Mouse (Mus musculus) G1E (cell line): ENCODE data around the gene Ralgps1.

ENCODE experiments used
- CTCF ChIP-seq: IDR thresholded peaks from 2 replicates; pipeline ENCODE4 v1.5.1; 2012; ENCODE audit warnings: low read depth, low read length, inconsistent platforms, mixed read lengths
- TAL1 ChIP-seq: conservative IDR thresholded peaks from 2 replicates; pipeline ENCODE4 v1.6.1; 2012; ENCODE audit warnings: low read depth, low read length, inconsistent platforms, mixed read lengths

DNA sequence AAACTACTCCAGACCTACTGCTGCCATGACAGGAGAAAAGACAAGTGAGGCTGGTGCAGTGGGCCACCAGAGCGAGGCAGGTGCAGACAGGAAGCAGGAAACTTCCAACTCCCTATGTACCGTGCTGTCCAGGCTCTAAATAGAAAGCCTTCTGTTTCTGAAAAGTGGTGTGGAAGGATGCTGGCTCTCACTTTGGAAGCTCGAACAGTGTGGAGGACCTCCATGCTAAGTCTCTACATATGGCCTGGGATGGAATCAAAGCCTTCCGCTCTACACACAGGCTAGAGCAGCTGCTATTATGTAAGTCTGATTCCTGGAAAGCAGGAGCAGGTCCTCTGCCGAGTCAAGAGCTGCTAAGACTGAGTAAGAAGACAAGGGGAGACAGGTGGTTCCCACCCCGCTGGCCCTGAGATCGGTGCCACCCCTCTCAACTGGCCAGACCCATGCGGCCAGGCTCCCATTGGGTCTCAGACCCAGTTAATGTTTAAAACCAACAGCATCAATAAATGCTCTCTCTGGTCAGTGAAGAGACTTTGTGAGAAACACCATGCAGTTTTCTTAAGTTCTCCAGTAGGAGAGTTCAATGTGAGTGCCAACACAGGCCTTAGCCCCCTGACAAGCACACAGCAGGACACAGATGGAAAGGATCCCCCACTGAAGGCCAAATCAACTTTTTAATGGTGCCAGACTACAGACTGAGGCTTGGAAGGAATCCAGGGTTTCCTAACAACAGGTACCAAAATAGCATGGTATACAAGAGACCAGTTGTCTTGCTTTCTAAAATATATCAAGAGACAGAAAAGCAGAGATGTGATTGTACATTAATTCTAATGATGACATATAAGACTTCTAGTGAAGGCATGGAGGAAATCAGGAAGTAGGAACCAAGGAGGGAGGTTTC, 280.4 kb downstream of the Ralgps1 start:
- TF ChIP-seq CTCF = no peak
- no peak for TF ChIP-seq TAL1
